Mouse (Mus musculus): ENCODE data around the gene Mbnl2. TPM values are rescaled to one million over a fixed set of nuclear protein-coding genes. Genes with fewer than 3 reads are reported as not detected.

Mbnl2 gene
- polyA plus RNA-seq, 1 experiment from 2014 or later = 25.4 TPM

DNA sequence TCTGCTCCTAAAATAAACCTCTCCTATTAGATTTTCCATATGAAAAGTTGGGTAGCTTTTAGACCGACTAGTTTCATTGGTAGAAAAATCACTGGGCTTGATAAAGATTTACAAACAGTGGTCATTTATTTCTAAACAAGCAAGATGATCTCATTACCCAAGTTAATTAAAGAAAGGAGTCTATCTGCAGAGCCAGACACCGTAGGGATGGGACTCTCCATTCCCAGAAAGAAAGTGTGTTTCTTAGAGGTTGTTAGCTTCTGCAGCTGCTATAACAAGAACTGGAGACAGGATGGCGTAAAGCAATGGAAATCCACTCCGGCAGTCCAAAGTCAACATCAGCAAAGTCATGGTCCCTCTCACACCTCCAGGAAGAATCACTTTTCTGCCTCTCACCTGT, 92.1 kb downstream of the Mbnl2 start:
- H3K4me1 ChIP-seq (ENCODE audit: control insufficient read depth, insufficient read depth, low read depth, low read length) = no peaks in the 10 kb centered on the region
- H3K4me3 ChIP-seq (ENCODE audit: low read length) = no peak overlapping the region
- no peaks in the 10 kb centered on the region for H3K36me3 ChIP-seq (ENCODE audit: control insufficient read depth, insufficient read depth, low read length)
- H3K9me3 ChIP-seq (ENCODE audit: control insufficient read depth, low read length) = no peaks in the 10 kb centered on the region
- 86% methylated on average over 4 of the region's 4 CpGs for WGBS
- no peak overlapping the region for H3K4me2 ChIP-seq (ENCODE audit: low read length)
- no peak for ATAC-seq
- H3K27me3 ChIP-seq (replicated peaks; ENCODE audit: control insufficient read depth, insufficient read depth, low read length) = no peaks in the 10 kb centered on the region
- no peak overlapping the region for H3K9ac ChIP-seq (ENCODE audit: low read depth, low read length)
- no peak overlapping the region for H3K27ac ChIP-seq (ENCODE audit: low read depth, low read length)

- Histone ChIP-seq H3K27ac (ENCODE audit: low read depth, low read length) (no peak overlapping the region), H3K27me3 (replicated peaks; ENCODE audit: control insufficient read depth, insufficient read depth, low read length) (no peaks in the 10 kb centered on the region), H3K4me3 (ENCODE audit: low read length) (no peak overlapping the region), H3K9me3 (ENCODE audit: control insufficient read depth, low read length) (no peaks in the 10 kb centered on the region), H3K4me2 (ENCODE audit: low read length) (no peak overlapping the region), H3K4me1 (ENCODE audit: control insufficient read depth, insufficient read depth, low read depth, low read length) (no peaks in the 10 kb centered on the region), H3K36me3 (ENCODE audit: control insufficient read depth, insufficient read depth, low read length) (no peaks in the 10 kb centered on the region), H3K9ac (ENCODE audit: low read depth, low read length) (no peak overlapping the region)
- WGBS = 87% methylated on average over 5 of the region's 5 CpGs
- ATAC-seq = no peak
Observed at GRCm38 (mm10) chr14:120368456-120368855, 93.0 kb downstream of the Mbnl2 start.

- H3K9me3 ChIP-seq (ENCODE audit: control insufficient read depth, low read length) = no peaks in the 10 kb centered on the region
- no peak for ATAC-seq
- H3K27me3 ChIP-seq (replicated peaks; ENCODE audit: control insufficient read depth, insufficient read depth, low read length) = no peaks in the 10 kb centered on the region
- 83% methylated on average over 8 of the region's 8 CpGs for WGBS
- no peak overlapping the region for H3K27ac ChIP-seq (ENCODE audit: low read depth, low read length)
- no peaks in the 10 kb centered on the region for H3K36me3 ChIP-seq (ENCODE audit: control insufficient read depth, insufficient read depth, low read length)
- no peak overlapping the region; the same call in 1 of the 2 replicates for H3K9ac ChIP-seq (ENCODE audit: low read depth, low read length)
- no peaks in the 10 kb centered on the region for H3K4me1 ChIP-seq (ENCODE audit: control insufficient read depth, insufficient read depth, low read depth, low read length)
- no peak overlapping the region for H3K4me2 ChIP-seq (ENCODE audit: low read length)
- no peak overlapping the region for H3K4me3 ChIP-seq (ENCODE audit: low read length)
Observed at GRCm38 (mm10) chr14:120368914-120369391, 93.5 kb downstream of the Mbnl2 start.

DNA sequence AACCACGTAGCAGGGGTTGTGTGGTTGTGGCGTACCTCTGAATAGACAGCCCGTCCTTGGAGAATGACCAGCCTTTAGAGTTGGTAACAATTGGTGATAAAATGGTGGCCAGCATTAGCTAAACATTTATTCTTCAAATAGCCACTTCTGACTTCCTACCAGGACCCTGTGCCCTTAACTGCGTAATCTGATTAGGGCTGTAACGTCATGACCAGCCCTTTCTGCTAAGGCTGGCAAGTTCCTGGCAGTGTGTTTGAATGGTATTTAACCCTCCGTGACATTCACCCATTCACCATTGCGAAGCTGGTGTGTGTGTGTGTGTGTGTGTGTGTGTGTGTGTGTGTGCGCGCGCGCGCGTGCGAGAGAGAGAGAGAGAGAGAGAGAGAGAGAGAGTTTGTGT, 94.6 kb downstream of the Mbnl2 start:
- H3K4me1 ChIP-seq (ENCODE audit: control insufficient read depth, insufficient read depth, low read depth, low read length) = no peaks in the 10 kb centered on the region
- no peaks in the 10 kb centered on the region for H3K36me3 ChIP-seq (ENCODE audit: control insufficient read depth, insufficient read depth, low read length)
- no peak overlapping the region for H3K9ac ChIP-seq (ENCODE audit: low read depth, low read length)
- no peaks in the 10 kb centered on the region for H3K9me3 ChIP-seq (ENCODE audit: control insufficient read depth, low read length)
- no peak overlapping the region for H3K4me2 ChIP-seq (ENCODE audit: low read length)
- H3K27me3 ChIP-seq (replicated peaks; ENCODE audit: control insufficient read depth, insufficient read depth, low read length) = no peaks in the 10 kb centered on the region
- 79% methylated on average over 14 of the region's 14 CpGs for WGBS
- H3K27ac ChIP-seq (ENCODE audit: low read depth, low read length) = no peak overlapping the region
- ATAC-seq = no peak
- no peak overlapping the region for H3K4me3 ChIP-seq (ENCODE audit: low read length)

- H3K27ac ChIP-seq (ENCODE audit: low read depth, low read length) = no peak overlapping the region
- no peak overlapping the region for H3K4me3 ChIP-seq (ENCODE audit: low read length)
- 86% methylated on average over 11 of the region's 11 CpGs for WGBS
- H3K27me3 ChIP-seq (replicated peaks; ENCODE audit: control insufficient read depth, insufficient read depth, low read length) = no peaks in the 10 kb centered on the region
- no peak overlapping the region for H3K4me2 ChIP-seq (ENCODE audit: low read length)
- H3K9ac ChIP-seq (ENCODE audit: low read depth, low read length) = no peak overlapping the region
- no peaks in the 10 kb centered on the region for H3K36me3 ChIP-seq (ENCODE audit: control insufficient read depth, insufficient read depth, low read length)
- H3K4me1 ChIP-seq (ENCODE audit: control insufficient read depth, insufficient read depth, low read depth, low read length) = no peaks in the 10 kb centered on the region
- H3K9me3 ChIP-seq (ENCODE audit: control insufficient read depth, low read length) = no peaks in the 10 kb centered on the region
- ATAC-seq = no peak
Observed at GRCm38 (mm10) chr14:120370631-120371030, 95.2 kb downstream of the Mbnl2 start.

- no peaks in the 10 kb centered on the region for H3K4me1 ChIP-seq (ENCODE audit: control insufficient read depth, insufficient read depth, low read depth, low read length)
- no peak overlapping the region for H3K9ac ChIP-seq (ENCODE audit: low read depth, low read length)
- H3K4me2 ChIP-seq (ENCODE audit: low read length) = no peak overlapping the region
- H3K9me3 ChIP-seq (ENCODE audit: control insufficient read depth, low read length) = no peaks in the 10 kb centered on the region
- no peaks in the 10 kb centered on the region for H3K27me3 ChIP-seq (replicated peaks; ENCODE audit: control insufficient read depth, insufficient read depth, low read length)
- H3K36me3 ChIP-seq (ENCODE audit: control insufficient read depth, insufficient read depth, low read length) = no peaks in the 10 kb centered on the region
- no peak overlapping the region for H3K4me3 ChIP-seq (ENCODE audit: low read length)
- 69% methylated on average over 5 of the region's 5 CpGs for WGBS
- ATAC-seq = no peak
- H3K27ac ChIP-seq (ENCODE audit: low read depth, low read length) = no peak overlapping the region
Observed at GRCm38 (mm10) chr14:120371174-120371573, 95.7 kb downstream of the Mbnl2 start.

DNA sequence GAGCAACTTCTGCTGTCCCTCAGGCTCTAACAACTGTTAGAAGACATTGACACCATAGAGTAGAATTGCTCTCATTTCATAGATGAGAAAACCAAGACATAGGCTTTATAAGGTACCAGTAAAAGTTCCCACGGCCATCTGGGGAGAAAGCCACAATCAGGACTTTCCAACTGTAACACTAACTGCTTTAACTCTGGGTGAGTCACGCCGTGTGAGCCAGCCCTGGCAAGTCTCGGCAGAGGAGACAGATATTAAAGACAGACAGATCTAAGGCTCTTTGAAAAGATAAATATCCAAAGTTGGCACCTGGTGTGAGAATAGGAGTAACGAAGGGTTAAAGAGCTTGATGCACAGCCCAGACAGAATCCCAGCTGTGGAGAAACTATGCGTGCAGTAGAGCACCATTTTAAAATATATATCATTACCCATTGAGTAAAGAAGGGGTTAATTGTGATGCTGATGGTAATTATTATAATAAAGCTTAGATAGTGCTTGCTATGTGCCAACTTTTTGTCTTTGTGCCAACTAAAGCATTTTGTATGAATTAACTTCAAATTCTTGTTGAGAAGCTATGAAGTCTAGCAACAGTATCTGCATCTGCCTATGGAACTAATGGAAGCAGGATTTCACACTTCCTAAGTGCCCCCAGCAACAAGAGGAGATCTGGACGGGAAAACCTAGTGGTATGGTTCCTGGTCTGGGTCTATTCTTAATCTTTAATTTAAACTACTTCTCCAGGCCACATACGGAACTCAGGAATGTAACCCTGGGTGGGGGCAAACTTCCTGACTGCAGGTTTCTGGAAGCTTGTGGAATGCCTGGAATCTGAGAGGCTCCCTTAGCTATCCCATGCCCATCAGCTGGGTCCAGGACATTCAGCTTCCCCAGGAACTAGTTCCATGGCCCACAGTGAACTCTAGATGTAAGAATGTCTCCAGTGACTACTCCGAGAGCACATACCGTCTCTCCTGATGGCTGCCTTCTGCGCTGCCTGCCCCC, 97.9 kb downstream of the Mbnl2 start:
- Histone ChIP-seq H3K27ac (ENCODE audit: low read depth, low read length) (no peak overlapping the region), H3K4me3 (ENCODE audit: low read length) (no peak overlapping the region), H3K36me3 (ENCODE audit: control insufficient read depth, insufficient read depth, low read length) (no peaks in the 10 kb centered on the region), H3K9ac (ENCODE audit: low read depth, low read length) (no peak overlapping the region), H3K4me2 (ENCODE audit: low read length) (no peak overlapping the region), H3K27me3 (replicated peaks; ENCODE audit: control insufficient read depth, insufficient read depth, low read length) (no peaks in the 10 kb centered on the region), H3K9me3 (ENCODE audit: control insufficient read depth, low read length) (no peaks in the 10 kb centered on the region), H3K4me1 (ENCODE audit: control insufficient read depth, insufficient read depth, low read depth, low read length) (no peaks in the 10 kb centered on the region)
- WGBS = 79% methylated on average over 11 of the region's 11 CpGs
- no peak for ATAC-seq

DNA sequence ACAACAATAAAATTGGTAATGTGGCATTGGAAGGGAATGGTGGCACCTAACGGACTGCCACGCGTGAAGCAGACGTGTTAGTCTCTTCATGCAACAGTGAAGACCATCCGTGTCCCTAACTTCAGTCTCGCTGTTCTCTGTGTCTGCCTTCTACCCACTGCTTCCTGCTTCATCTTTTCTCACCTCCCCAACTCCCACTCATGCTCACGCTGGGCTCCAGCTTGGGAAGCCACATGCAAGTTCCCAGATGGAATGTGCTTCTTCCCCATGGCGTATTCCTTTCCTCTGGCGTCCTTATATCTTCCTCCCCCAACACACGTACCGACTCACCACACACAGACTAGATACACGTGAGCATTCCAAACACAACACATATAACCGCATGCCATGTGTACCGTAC, 99.3 kb downstream of the Mbnl2 start:
- Histone ChIP-seq H3K27me3 (replicated peaks; ENCODE audit: control insufficient read depth, insufficient read depth, low read length) (no peaks in the 10 kb centered on the region), H3K27ac (ENCODE audit: low read depth, low read length) (no peak overlapping the region), H3K4me2 (ENCODE audit: low read length) (no peak overlapping the region), H3K4me1 (ENCODE audit: control insufficient read depth, insufficient read depth, low read depth, low read length) (no peaks in the 10 kb centered on the region), H3K4me3 (ENCODE audit: low read length) (no peak overlapping the region), H3K9me3 (ENCODE audit: control insufficient read depth, low read length) (no peaks in the 10 kb centered on the region), H3K9ac (ENCODE audit: low read depth, low read length) (no peak overlapping the region), H3K36me3 (ENCODE audit: control insufficient read depth, insufficient read depth, low read length) (no peaks in the 10 kb centered on the region)
- ATAC-seq = no peak
- WGBS = 95% methylated on average over 14 of the region's 14 CpGs

DNA sequence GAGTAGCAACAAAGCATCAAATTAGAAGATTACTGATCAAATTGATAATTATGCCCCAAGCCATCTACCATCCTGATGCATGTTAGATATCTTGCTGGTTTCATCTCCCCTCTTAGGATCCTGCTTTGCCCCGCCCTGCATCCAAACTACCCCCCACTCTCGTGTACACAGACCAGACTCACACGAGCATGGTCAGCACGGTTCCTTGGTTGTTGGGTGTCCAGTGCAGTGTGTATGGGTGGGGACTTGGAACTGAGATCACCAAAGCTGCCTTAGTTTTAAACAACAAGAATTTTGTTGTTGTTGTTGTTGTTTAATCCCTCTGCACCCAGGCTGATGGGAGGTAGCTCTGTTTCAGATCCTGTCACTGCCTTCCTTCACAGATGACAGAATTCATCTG, 101.7 kb downstream of the Mbnl2 start:
- H3K36me3 ChIP-seq (ENCODE audit: control insufficient read depth, insufficient read depth, low read length) = no peaks in the 10 kb centered on the region; the same call in 1 of the 2 replicates
- H3K4me2 ChIP-seq (ENCODE audit: low read length) = no peak overlapping the region
- H3K9ac ChIP-seq (ENCODE audit: low read depth, low read length) = no peak overlapping the region
- no peak overlapping the region for H3K27ac ChIP-seq (ENCODE audit: low read depth, low read length)
- 92% methylated on average over 4 of the region's 4 CpGs for WGBS
- no peak; the same call in 1 of the 2 replicates for ATAC-seq
- H3K9me3 ChIP-seq (ENCODE audit: control insufficient read depth, low read length) = no peaks in the 10 kb centered on the region
- no peaks in the 10 kb centered on the region for H3K4me1 ChIP-seq (ENCODE audit: control insufficient read depth, insufficient read depth, low read depth, low read length)
- H3K4me3 ChIP-seq (ENCODE audit: low read length) = no peak overlapping the region
- H3K27me3 ChIP-seq (replicated peaks; ENCODE audit: control insufficient read depth, insufficient read depth, low read length) = no peaks in the 10 kb centered on the region

Measured in hindbrain, embryonic 16.5 days (tissue).